In the genomic region with DNA sequence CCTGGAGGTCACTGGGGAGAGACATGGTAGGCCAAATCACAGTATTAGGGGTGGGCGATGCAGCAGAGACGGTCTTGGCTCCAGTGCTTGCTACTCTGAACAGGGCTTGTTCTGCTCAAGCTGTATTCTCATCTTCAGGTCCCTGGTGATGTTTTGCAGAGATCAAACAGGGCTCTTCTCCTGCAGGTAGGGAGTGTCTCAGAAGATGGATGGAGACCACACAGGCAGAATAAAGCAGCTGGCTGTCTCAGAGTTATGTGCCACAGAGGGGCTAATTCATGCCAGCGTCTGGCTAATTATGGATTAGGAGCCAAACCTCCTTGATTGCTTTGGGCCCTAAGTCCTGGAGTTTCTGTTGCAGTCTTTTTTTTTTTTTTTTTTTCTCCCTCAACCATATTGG, we compare ENCODE assay signal across 15 mouse cellular contexts.
"Had no signal": no experiment of that assay in that cellular context is flagged by ENCODE, and none has a peak within 500 bp of the region (broad histone marks: within the 10 kb centered on the region; RNA-seq: fewer than 3 reads in every experiment).

No protein-coding gene starts in this region.

- H3K4me2 ChIP-seq: limb, embryonic 13.5 days; neural tube, embryonic 12.5 days had no signal

- H3K9me3 ChIP-seq: limb, embryonic 13.5 days; neural tube, embryonic 12.5 days had no signal

- DNase-seq: kidney, adult 11 months; kidney, adult 9 months; kidney, postnatal 36 days; layer of hippocampus, adult 9-11 months; layer of hippocampus, postnatal 36 days; lung, adult 18-20 months; right cerebral cortex, postnatal 4 days; spleen, adult 18-20 months; thymus, adult 18-20 months; thymus, postnatal 14 days had no signal

- H3K36me3 ChIP-seq: limb, embryonic 13.5 days; neural tube, embryonic 12.5 days had no signal

- H3K9ac ChIP-seq: limb, embryonic 13.5 days; liver, embryonic 14.5 days; neural tube, embryonic 12.5 days had no signal

- H3K4me1 ChIP-seq: limb, embryonic 13.5 days; neural tube, embryonic 12.5 days had no signal

- H3K4me3 ChIP-seq: limb, embryonic 13.5 days; myocyte; neural tube, embryonic 12.5 days had no signal

- H3K27ac ChIP-seq: kidney, postnatal 0 days; limb, embryonic 13.5 days; liver, embryonic 14.5 days; neural tube, embryonic 12.5 days had no signal

- H3K27me3 ChIP-seq: limb, embryonic 13.5 days; neural tube, embryonic 12.5 days had no signal
